Mouse (Mus musculus): ENCODE results near the gene Alb. TPM values are rescaled to one million over a fixed set of nuclear protein-coding genes. Genes with fewer than 3 reads are reported as not detected.

Gene Alb
- polyA plus RNA-seq, 1 experiment: 0.05 TPM

- TF ChIP-seq CTCF (IDR thresholded peaks at IDR 0.05; ENCODE audit: borderline replicate concordance, insufficient read depth, low read depth, low read length) (no peak), POLR2A (IDR thresholded peaks at IDR 0.05; ENCODE audit: borderline replicate concordance, insufficient read depth, low read length) (no peak)
- Histone ChIP-seq H3K4me1 (ENCODE audit: control insufficient read depth, insufficient read depth, low read length) (peaks cover 1% of the 10 kb centered on the region; the same call in 1 of the 2 replicates), H3K27me3 (ENCODE audit: control insufficient read depth, insufficient read depth, low read length) (no peaks in the 10 kb centered on the region), H3K27ac (ENCODE audit: insufficient read depth, low read length) (no peak overlapping the region), H3K4me3 (replicated peaks; ENCODE audit: insufficient read depth, low read depth, low read length) (no peak overlapping the region)
- DNase-seq: no peak
- WGBS: 72% methylated on average over 6 of the region's 6 CpGs
Measured at GRCm38 (mm10) chr5:90512288-90512955, 51.7 kb downstream of the Alb start.

GRCm38 (mm10) chr5:90515561-90515960 lies 54.9 kb downstream of the Alb start:
- no peaks in the 10 kb centered on the region for H3K27me3 ChIP-seq (ENCODE audit: control insufficient read depth, insufficient read depth, low read length)
- no peak overlapping the region for H3K27ac ChIP-seq (ENCODE audit: insufficient read depth, low read length)
- H3K4me3 ChIP-seq (replicated peaks; ENCODE audit: insufficient read depth, low read depth, low read length): no peak overlapping the region
- 89% methylated on average over 6 of the region's 6 CpGs for WGBS
- H3K4me1 ChIP-seq (ENCODE audit: control insufficient read depth, insufficient read depth, low read length): no peaks in the 10 kb centered on the region
- TF ChIP-seq CTCF (IDR thresholded peaks at IDR 0.05; ENCODE audit: borderline replicate concordance, insufficient read depth, low read depth, low read length) (no peak), POLR2A (IDR thresholded peaks at IDR 0.05; ENCODE audit: borderline replicate concordance, insufficient read depth, low read length) (no peak)
- DNase-seq: no peak

GRCm38 (mm10) chr5:90518356-90519100 lies 57.8 kb downstream of the Alb start, which contains the start of gene Afm:
TSS of gene Afm (plus strand) at chr5:90518932.
- no peaks in the 10 kb centered on the region for H3K4me1 ChIP-seq (ENCODE audit: control insufficient read depth, insufficient read depth, low read length)
- TF ChIP-seq CTCF (IDR thresholded peaks at IDR 0.05; ENCODE audit: borderline replicate concordance, insufficient read depth, low read depth, low read length) (no peak), POLR2A (IDR thresholded peaks at IDR 0.05; ENCODE audit: borderline replicate concordance, insufficient read depth, low read length) (no peak)
- 76% methylated on average over 6 of the region's 6 CpGs for WGBS

More at GRCm38 (mm10) chr5:90518356-90519100, 57.8 kb downstream of the Alb start, which contains the start of gene Afm:
- Histone ChIP-seq H3K27me3 (ENCODE audit: control insufficient read depth, insufficient read depth, low read length) (no peaks in the 10 kb centered on the region; the same call in 1 of the 2 replicates), H3K4me3 (replicated peaks; ENCODE audit: insufficient read depth, low read depth, low read length) (no peak within 1 kb of the TSS), H3K27ac (ENCODE audit: insufficient read depth, low read length) (no peak within 1 kb of the TSS)
- DNase-seq: no peak

Other genes with a start within 250 kb of the Alb start
- 35.7 and 36.2 TPM in 2 replicates for gene Cox18, start 236.9 kb upstream of the Alb start, polyA plus RNA-seq (2012; rRNA removed)
- gene Ankrd17, start 94.3 kb upstream of the Alb start, polyA plus RNA-seq (2012; rRNA removed): 55.6 and 62.0 TPM in 2 replicates
- gene Gm9958, start 93.7 kb upstream of the Alb start, polyA plus RNA-seq (2012; rRNA removed): 2.6 and 2.7 TPM in 2 replicates
- gene Afp, start 29.8 kb downstream of the Alb start, polyA plus RNA-seq (2012; rRNA removed): 1.4 and 9.5 TPM in 2 replicates
- gene Afm, start 58.0 kb downstream of the Alb start, polyA plus RNA-seq (2012; rRNA removed): not detected in 2 replicates
- gene 5830473C10Rik, start 100.2 kb downstream of the Alb start, polyA plus RNA-seq (2012; rRNA removed): not detected in 2 replicates
- gene Rassf6, start 179.8 kb downstream of the Alb start, polyA plus RNA-seq (2012; rRNA removed): 5.0 and 5.1 TPM in 2 replicates

Measured in cerebellum, adult 2 months (tissue).